Mouse (Mus musculus) heart, postnatal 0 days (tissue): ENCODE measurements around the gene Gm49318.

Experiments used
- CTCF ChIP-seq: IDR thresholded peaks from 2 replicates; pipeline ENCODE4 v1.5.1; 2016; ENCODE audit warnings: antibody characterized with exemption, control low read depth, low read depth
- EP300 ChIP-seq: IDR thresholded peaks from 2 replicates; pipeline ENCODE4 v1.6.1; 2016; ENCODE audit warnings: antibody characterized with exemption, low read depth

DNA sequence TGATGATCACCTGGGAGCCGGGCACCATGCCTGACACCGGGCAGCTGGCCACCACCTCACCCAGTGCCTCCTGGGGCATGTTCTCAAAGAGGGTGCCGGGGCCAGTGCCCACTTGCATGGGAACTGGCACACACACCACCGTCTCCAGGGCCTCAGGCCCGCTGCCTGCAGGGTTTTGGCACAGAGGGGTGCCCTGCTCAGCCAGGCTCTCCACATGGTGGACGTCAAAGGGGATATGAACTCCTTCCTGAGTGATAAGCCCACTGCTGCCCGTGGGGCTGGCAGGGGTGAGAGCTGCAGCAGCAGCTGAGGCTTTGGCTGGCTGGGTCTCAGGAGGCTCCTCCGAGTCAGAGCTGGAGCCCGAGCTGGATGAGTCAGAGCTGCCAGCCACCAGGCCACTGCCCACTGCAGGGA lies 13.0 kb downstream of the Gm49318 start:
- TF ChIP-seq CTCF (no peak), EP300 (no peak)
